Mouse (Mus musculus) bone marrow, adult 2 months (tissue): ENCODE data around the gene Uspl1.

Source experiments
- CTCF ChIP-seq: fragments of 200-500 bp; IDR thresholded peaks from 2 replicates; pipeline ENCODE4 v1.5.1; 2011; ENCODE audit warnings: low read length, control low read depth; ENCODE audit not compliant: control insufficient read depth, insufficient read depth
- POLR2A ChIP-seq: fragments of 200-500 bp; IDR thresholded peaks from 2 replicates; pipeline ENCODE4 v1.6.1; 2011; ENCODE audit warnings: low read depth, mild to moderate bottlenecking, control low read depth, low read length, borderline replicate concordance; ENCODE audit not compliant: control insufficient read depth

DNA sequence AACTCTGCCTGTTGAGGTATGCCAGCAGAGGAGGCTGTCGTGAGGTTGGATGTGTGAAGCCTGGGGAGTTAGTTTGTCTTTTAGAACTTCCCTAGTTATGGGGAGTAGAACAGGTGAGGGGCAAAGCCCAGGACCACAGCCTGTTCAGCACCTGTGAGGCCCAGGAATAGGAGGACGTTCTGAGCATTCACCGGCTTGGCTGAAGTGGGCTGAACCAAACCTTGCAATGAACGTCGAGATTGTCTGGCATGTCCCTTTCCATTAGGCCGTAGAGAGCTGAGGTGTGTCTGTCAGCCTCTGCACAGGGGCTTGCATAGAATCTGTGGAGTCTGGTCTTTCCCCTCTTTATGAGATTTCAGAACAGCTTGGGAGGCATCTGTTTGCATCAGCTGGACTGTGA is 23.5 kb downstream of the Uspl1 start:
- TF ChIP-seq CTCF (no peak), POLR2A (no peak)
